Mouse (Mus musculus) hindbrain, postnatal 0 days (tissue): ENCODE results near the gene Atf7ip. TPM values are rescaled to one million over a fixed set of nuclear protein-coding genes. Genes with fewer than 3 reads are reported as not detected.
A peak's percentile ranks its signal among the peaks of the same experiment; 100 is the strongest.

Experiments
- ATAC-seq: fragments of 200-750 bp; cut with Nextera tagmentation; 2 replicates; pipeline ENCODE4 v1.8.0; 2017; ENCODE audit warnings: mild to moderate bottlenecking, moderate TSS enrichment, moderate library complexity
- DNase-seq: peaks from one replicate; pipeline ENCODE4 v3.0.0-alpha.2; 2015; ENCODE audit warnings: low spot score
- H3K27ac ChIP-seq: fragments of 300-500 bp; sonication (generic); 2 replicates; pipeline ENCODE4 v1.5.1; 2014; ENCODE audit warnings: mild to moderate bottlenecking
- H3K27me3 ChIP-seq: fragments of 300-500 bp; sonication (generic); 2 replicates; pipeline ENCODE4 v1.6.1; 2014; ENCODE audit warnings: low read length, mixed read lengths; ENCODE audit not compliant: insufficient read depth
- H3K36me3 ChIP-seq: fragments of 300-500 bp; sonication (generic); 2 replicates; pipeline ENCODE4 v1.6.1; 2014; ENCODE audit warnings: low read length, mixed read lengths; ENCODE audit not compliant: insufficient read depth
- H3K4me1 ChIP-seq: fragments of 300-500 bp; sonication (generic); 2 replicates; pipeline ENCODE4 v1.6.1; 2014; ENCODE audit warnings: antibody characterized with exemption, low read length, mixed read lengths; ENCODE audit not compliant: insufficient read depth
- H3K4me2 ChIP-seq: fragments of 300-500 bp; sonication (generic); 2 replicates; pipeline ENCODE4 v1.6.1; 2014; ENCODE audit warnings: low read depth, mild to moderate bottlenecking, low read length, moderate library complexity, mixed read lengths
- H3K4me3 ChIP-seq: fragments of 300-500 bp; sonication (generic); 2 replicates; pipeline ENCODE4 v1.5.1; 2014; ENCODE audit warnings: low read length
- H3K9ac ChIP-seq: fragments of 300-500 bp; sonication (generic); replicated peaks from 2 replicates; pipeline ENCODE4 v1.6.1; 2014; ENCODE audit warnings: mild to moderate bottlenecking, low read length, moderate library complexity, mixed read lengths
- H3K9me3 ChIP-seq: fragments of 300-500 bp; sonication (generic); 2 replicates; pipeline ENCODE4 v1.6.1; 2016; ENCODE audit warnings: low read length, mixed read lengths
- CTCF ChIP-seq: IDR thresholded peaks from 2 replicates; pipeline ENCODE4 v1.5.1; 2016; ENCODE audit warnings: antibody characterized with exemption, control low read depth, low read depth
- WGBS: fragments of 180-500 bp; shearing (Covaris S2); extraction: QIAGEN DNeasy Blood & Tissue Kit; methylation state at CpG from one replicate; pipeline ENCODE4 v1.1.7; 2014; 5-methylcytosine and 5-hydroxymethylcytosine counted together
- polyA plus RNA-seq: library from polyadenylated mRNA; unstranded; fragments of >200 nt; fragmentation: Nextera tagmentation; extraction: Ambion mirVana; gene quantifications from 2 replicates; pipeline ENCODE4 v1.2.1, GENCODE M21; 2015
- total RNA-seq: library from RNA; depleted of rRNA; stranded (reverse); fragments of >200 nt; gene quantifications from 2 replicates; pipeline ENCODE4 v1.2.3, GENCODE M21; 2014

Atf7ip gene
- total and polyA plus RNA-seq, 2 experiments from 2014 or later, result 22.9 to 42.8 TPM

- DNase-seq (no peak), ATAC-seq (no peak)
- no peak for TF ChIP-seq CTCF
- peak overlapping the region; percentile 51 for H3K27ac ChIP-seq
- peaks cover 12% of the 10 kb centered on the region; the same call in 1 of the 2 replicates for H3K4me1 ChIP-seq
- H3K36me3 ChIP-seq, result no peaks in the 10 kb centered on the region
- H3K27me3 ChIP-seq, result no peaks in the 10 kb centered on the region
- H3K9me3 ChIP-seq, result no peaks in the 10 kb centered on the region
- H3K9ac ChIP-seq, result no peak overlapping the region
- no peak overlapping the region for H3K4me2 ChIP-seq
- no peak overlapping the region for H3K4me3 ChIP-seq
- 64% methylated on average over 11 of the region's 11 CpGs for WGBS
These were observed 39.4 kb downstream of the Atf7ip start for GRCm38 (mm10) chr6:136545284-136545870.

GRCm38 (mm10) chr6:136546286-136546685 lies 40.3 kb downstream of the Atf7ip start:
- DNase-seq, result no peak

GRCm38 (mm10) chr6:136546987-136547386 lies 41.0 kb downstream of the Atf7ip start:
- WGBS, result 19% methylated on average over 7 of the region's 7 CpGs
- no peak for ATAC-seq
- peaks cover 6% of the 10 kb centered on the region; the same call in 1 of the 2 replicates for H3K4me1 ChIP-seq
- H3K4me2 ChIP-seq, result peak overlapping the region; percentile 25; the same call in 1 of the 2 replicates
- H3K4me3 ChIP-seq, result no peak overlapping the region
- H3K36me3 ChIP-seq, result no peaks in the 10 kb centered on the region
- no peak for TF ChIP-seq CTCF
- no peak overlapping the region for H3K9ac ChIP-seq
- H3K27ac ChIP-seq, result peak overlapping the region; percentile 62
- peak; percentile 18 for DNase-seq
- no peaks in the 10 kb centered on the region for H3K9me3 ChIP-seq
- H3K27me3 ChIP-seq, result no peaks in the 10 kb centered on the region

More at GRCm38 (mm10) chr6:136546286-136546685, 40.3 kb downstream of the Atf7ip start:
- ATAC-seq, result no peak
- Histone ChIP-seq H3K27me3 (no peaks in the 10 kb centered on the region), H3K4me2 (no peak overlapping the region), H3K27ac (peak overlapping the region; percentile 32; the same call in 1 of the 2 replicates), H3K9me3 (no peaks in the 10 kb centered on the region), H3K4me3 (no peak overlapping the region), H3K36me3 (no peaks in the 10 kb centered on the region), H3K9ac (no peak overlapping the region), H3K4me1 (peaks cover 11% of the 10 kb centered on the region; the same call in 1 of the 2 replicates)
- WGBS, result 82% methylated on average over 2 of the region's 2 CpGs
- TF ChIP-seq CTCF, result no peak

- 13% methylated on average over 6 of the region's 6 CpGs for WGBS
- 0 out of 2 replicates have a peak overlapping the region, but pooled peaks have one; percentile 21 for H3K9ac ChIP-seq
- no peaks in the 10 kb centered on the region for H3K36me3 ChIP-seq
These were observed 42.2 kb downstream of the Atf7ip start for GRCm38 (mm10) chr6:136548041-136548770.

GRCm38 (mm10) chr6:136548796-136549195 lies 42.8 kb downstream of the Atf7ip start:
- Histone ChIP-seq H3K9me3 (no peaks in the 10 kb centered on the region), H3K27ac (peak overlapping the region; percentile 90), H3K9ac (no peak overlapping the region), H3K4me3 (no peak overlapping the region), H3K4me2 (no peak overlapping the region), H3K27me3 (no peaks in the 10 kb centered on the region), H3K36me3 (no peaks in the 10 kb centered on the region), H3K4me1 (no peaks in the 10 kb centered on the region; the same call in 1 of the 2 replicates)
- ATAC-seq (0 out of 2 replicates have a peak, but pooled peaks have one; percentile 52), DNase-seq (peak; percentile 24)
- peak; percentile 31 for TF ChIP-seq CTCF
- 54% methylated on average over 6 of the region's 6 CpGs for WGBS

More at GRCm38 (mm10) chr6:136548041-136548770, 42.2 kb downstream of the Atf7ip start:
- Histone ChIP-seq H3K4me2 (peak overlapping the region; percentile 31), H3K27me3 (no peaks in the 10 kb centered on the region), H3K27ac (peak overlapping the region; percentile 90), H3K4me1 (peaks cover 3% of the 10 kb centered on the region; the same call in 1 of the 2 replicates), H3K9me3 (no peaks in the 10 kb centered on the region), H3K4me3 (no peak overlapping the region)
- ATAC-seq (peak; percentile 86), DNase-seq (peak; percentile 96)
- TF ChIP-seq CTCF, result no peak

- TF ChIP-seq CTCF, result no peak
- peak overlapping the region; percentile 66 for H3K27ac ChIP-seq
- no peaks in the 10 kb centered on the region for H3K36me3 ChIP-seq
- H3K9me3 ChIP-seq, result no peaks in the 10 kb centered on the region
- H3K4me3 ChIP-seq, result no peak overlapping the region
- H3K27me3 ChIP-seq, result no peaks in the 10 kb centered on the region
- no peak overlapping the region for H3K9ac ChIP-seq
- no peak for DNase-seq
- H3K4me2 ChIP-seq, result no peak overlapping the region
- 85% methylated on average over 3 of the region's 3 CpGs for WGBS
- no peak for ATAC-seq
- no peaks in the 10 kb centered on the region; the same call in 1 of the 2 replicates for H3K4me1 ChIP-seq
These were observed 43.6 kb downstream of the Atf7ip start for GRCm38 (mm10) chr6:136549606-136550005.
